Mouse (Mus musculus) hindbrain, embryonic 11.5 days (tissue): ENCODE data around the gene Prkaa1. TPM values are rescaled to one million over a fixed set of nuclear protein-coding genes. Genes with fewer than 3 reads are reported as not detected.

Source experiments
- ATAC-seq: fragments of 200-750 bp; cut with Nextera tagmentation; 2 replicates; pipeline ENCODE4 v1.8.0; 2017; ENCODE audit warnings: mild to moderate bottlenecking, moderate TSS enrichment, moderate library complexity; ENCODE audit not compliant: low FRiP score
- DNase-seq: peaks from one replicate; pipeline ENCODE4 v3.0.0-alpha.2; 2015; ENCODE audit warnings: low spot score
- H3K27ac ChIP-seq: fragments of 300-500 bp; sonication (generic); 2 replicates; pipeline ENCODE4 v1.5.1; 2014; ENCODE audit warnings: mild to moderate bottlenecking, low read depth, low read length
- H3K27me3 ChIP-seq: fragments of 300-500 bp; sonication (generic); 2 replicates; pipeline ENCODE4 v1.6.1; 2014; ENCODE audit warnings: mild to moderate bottlenecking, low read length, moderate library complexity, mixed read lengths; ENCODE audit not compliant: control insufficient read depth, insufficient read depth
- H3K36me3 ChIP-seq: fragments of 300-500 bp; sonication (generic); 2 replicates; pipeline ENCODE4 v1.6.1; 2014; ENCODE audit warnings: mild to moderate bottlenecking, low read length, moderate library complexity, mixed read lengths; ENCODE audit not compliant: control insufficient read depth, insufficient read depth
- H3K4me1 ChIP-seq: fragments of 300-500 bp; sonication (generic); replicated peaks from 2 replicates; pipeline ENCODE4 v1.6.1; 2014; ENCODE audit warnings: low read length, mixed read lengths; ENCODE audit not compliant: control insufficient read depth, insufficient read depth
- H3K4me2 ChIP-seq: fragments of 300-500 bp; sonication (generic); replicated peaks from 2 replicates; pipeline ENCODE4 v1.6.1; 2014; ENCODE audit warnings: mild to moderate bottlenecking, low read depth, low read length
- H3K4me3 ChIP-seq: fragments of 300-500 bp; sonication (generic); 2 replicates; pipeline ENCODE4 v1.5.1; 2014; ENCODE audit warnings: low read depth, low read length
- H3K9ac ChIP-seq: fragments of 300-500 bp; sonication (generic); 2 replicates; pipeline ENCODE4 v1.6.1; 2014; ENCODE audit warnings: low read depth, low read length
- H3K9me3 ChIP-seq: fragments of 300-500 bp; sonication (generic); 2 replicates; pipeline ENCODE4 v1.6.1; 2016; ENCODE audit warnings: low read length; ENCODE audit not compliant: control insufficient read depth
- WGBS: fragments of 180-500 bp; shearing (Covaris S2); extraction: QIAGEN DNeasy Blood & Tissue Kit; methylation state at CpG from one replicate; pipeline ENCODE4 v1.1.7; 2014; 5-methylcytosine and 5-hydroxymethylcytosine counted together
- polyA plus RNA-seq: library from polyadenylated mRNA; unstranded; fragments of >200 nt; fragmentation: Nextera tagmentation; extraction: Ambion mirVana; gene quantifications from 2 replicates; pipeline ENCODE4 v1.2.1, GENCODE M21; 2014

Prkaa1 gene
- polyA plus RNA-seq = 19.8 and 20.6 TPM in 2 replicates

GRCm38 (mm10) chr15:5143361-5144020 is at the start of gene Prkaa1:
Prkaa1 (plus strand) TSS chr15:5143861.
- H3K9ac ChIP-seq = peak within 1 kb of the TSS; percentile 84
- peak within 1 kb of the TSS; percentile 91 for H3K27ac ChIP-seq
- H3K27me3 ChIP-seq = no peaks in the 10 kb centered on the region
- H3K4me2 ChIP-seq = peak within 1 kb of the TSS; percentile 57
- WGBS = under 1% methylated on average over 29 of the region's 80 CpGs
- H3K36me3 ChIP-seq = no peaks in the 10 kb centered on the region
- ATAC-seq = peak; percentile 95
- H3K9me3 ChIP-seq = no peaks in the 10 kb centered on the region
- H3K4me3 ChIP-seq = peak within 1 kb of the TSS; percentile 85
- no peaks in the 10 kb centered on the region; the same call in 1 of the 2 replicates for H3K4me1 ChIP-seq
- peak; percentile 84 for DNase-seq

- Histone ChIP-seq H3K27ac (no peak overlapping the region), H3K4me3 (no peak overlapping the region), H3K9ac (no peak overlapping the region), H3K4me2 (no peak overlapping the region), H3K4me1 (no peaks in the 10 kb centered on the region), H3K36me3 (no peaks in the 10 kb centered on the region), H3K9me3 (no peaks in the 10 kb centered on the region), H3K27me3 (no peaks in the 10 kb centered on the region)
- 88% methylated on average over 11 of the region's 11 CpGs for WGBS
- DNase-seq (no peak), ATAC-seq (no peak)
Observed at GRCm38 (mm10) chr15:5095534-5096301, 47.9 kb upstream of the Prkaa1 start.

- no peak overlapping the region for H3K9ac ChIP-seq
- WGBS = 91% methylated on average over 1 of the region's 1 CpGs
- H3K4me1 ChIP-seq = no peaks in the 10 kb centered on the region
- H3K27ac ChIP-seq = no peak overlapping the region
- no peak overlapping the region for H3K4me3 ChIP-seq
- no peak overlapping the region for H3K4me2 ChIP-seq
- ATAC-seq (no peak), DNase-seq (no peak)
- H3K36me3 ChIP-seq = no peaks in the 10 kb centered on the region
- no peaks in the 10 kb centered on the region for H3K9me3 ChIP-seq
- H3K27me3 ChIP-seq = no peaks in the 10 kb centered on the region
Observed at GRCm38 (mm10) chr15:5097376-5097775, 46.3 kb upstream of the Prkaa1 start.

GRCm38 (mm10) chr15:5102312-5102711 is 41.3 kb upstream of the Prkaa1 start:
- Histone ChIP-seq H3K36me3 (no peaks in the 10 kb centered on the region), H3K27ac (no peak overlapping the region), H3K4me1 (no peaks in the 10 kb centered on the region), H3K9ac (no peak overlapping the region), H3K27me3 (no peaks in the 10 kb centered on the region), H3K4me2 (no peak overlapping the region), H3K4me3 (no peak overlapping the region), H3K9me3 (no peaks in the 10 kb centered on the region)
- ATAC-seq = no peak
- WGBS = 97% methylated on average over 4 of the region's 4 CpGs
- no peak for DNase-seq

GRCm38 (mm10) chr15:5105891-5106290 is 37.8 kb upstream of the Prkaa1 start:
- no peaks in the 10 kb centered on the region for H3K27me3 ChIP-seq
- no peaks in the 10 kb centered on the region for H3K9me3 ChIP-seq
- H3K36me3 ChIP-seq = no peaks in the 10 kb centered on the region
- no peak overlapping the region for H3K4me3 ChIP-seq
- ATAC-seq (no peak), DNase-seq (no peak)
- H3K4me1 ChIP-seq = no peaks in the 10 kb centered on the region
- 80% methylated on average over 6 of the region's 6 CpGs for WGBS
- H3K9ac ChIP-seq = no peak overlapping the region
- H3K27ac ChIP-seq = no peak overlapping the region
- H3K4me2 ChIP-seq = no peak overlapping the region

GRCm38 (mm10) chr15:5106293-5106692 is 37.4 kb upstream of the Prkaa1 start:
- no peaks in the 10 kb centered on the region for H3K4me1 ChIP-seq
- WGBS = 59% methylated on average over 2 of the region's 2 CpGs
- H3K9ac ChIP-seq = no peak overlapping the region
- H3K27ac ChIP-seq = no peak overlapping the region
- no peaks in the 10 kb centered on the region for H3K36me3 ChIP-seq
- no peaks in the 10 kb centered on the region for H3K9me3 ChIP-seq
- no peaks in the 10 kb centered on the region for H3K27me3 ChIP-seq
- DNase-seq (no peak), ATAC-seq (no peak)
- H3K4me3 ChIP-seq = no peak overlapping the region
- no peak overlapping the region for H3K4me2 ChIP-seq

GRCm38 (mm10) chr15:5107686-5108654 is 35.7 kb upstream of the Prkaa1 start, which contains the start of gene Card6:
Card6 (minus strand) TSS chr15:5108539.
- no peak for ATAC-seq
- Histone ChIP-seq H3K9ac (no peak within 1 kb of the TSS), H3K27ac (no peak within 1 kb of the TSS), H3K9me3 (no peaks in the 10 kb centered on the region), H3K4me1 (no peaks in the 10 kb centered on the region), H3K27me3 (no peaks in the 10 kb centered on the region), H3K4me3 (no peak within 1 kb of the TSS), H3K4me2 (no peak within 1 kb of the TSS), H3K36me3 (no peaks in the 10 kb centered on the region)
- DNase-seq = no peak
- WGBS = 72% methylated on average over 21 of the region's 21 CpGs

GRCm38 (mm10) chr15:5108655-5109040 is 35.0 kb upstream of the Prkaa1 start:
- WGBS = 89% methylated on average over 3 of the region's 3 CpGs
- Histone ChIP-seq H3K27ac (no peak overlapping the region), H3K4me1 (no peaks in the 10 kb centered on the region), H3K4me2 (no peak overlapping the region), H3K4me3 (no peak overlapping the region), H3K36me3 (no peaks in the 10 kb centered on the region), H3K9me3 (no peaks in the 10 kb centered on the region), H3K9ac (no peak overlapping the region), H3K27me3 (no peaks in the 10 kb centered on the region)
- ATAC-seq = no peak
- no peak for DNase-seq
